Mouse (Mus musculus): Measurements from ENCODE around the gene Hand2.

GRCm38 (mm10) chr8:57339711-57340650 is 19.2 kb downstream of the Hand2 start:
- TF ChIP-seq EP300 (IDR thresholded peaks at IDR 0.05; ENCODE audit: low read depth in 1 of 2, low read length in 2 of 2) (no peak), GATA1 (IDR thresholded peaks at IDR 0.05; ENCODE audit: low read depth, low read length) (no peak), JUND (IDR thresholded peaks at IDR 0.05; ENCODE audit: low read depth, low read length) (no peak), ZC3H11A (IDR thresholded peaks at IDR 0.05; ENCODE audit: low read depth, low read length) (no peak), TBP (IDR thresholded peaks at IDR 0.05; ENCODE audit: low read depth, low read length) (no peak), USF1 (IDR thresholded peaks at IDR 0.05; ENCODE audit: low read depth, low read length) (no peak), CTCF (IDR thresholded peaks at IDR 0.05 in 2 of 3, conservative IDR thresholded peaks at IDR 0.05 in 1 of 3; ENCODE audit: control insufficient read depth in 1 of 3, insufficient read depth in 1 of 3, low read depth in 2 of 3, low read length in 3 of 3, poor library complexity in 1 of 3, severe bottlenecking in 1 of 3) (no peak), GABPA (IDR thresholded peaks at IDR 0.05; ENCODE audit: low read depth, low read length) (no peak), POLR2A (IDR thresholded peaks at IDR 0.05; ENCODE audit: control insufficient read depth in 1 of 2, insufficient read depth in 1 of 2, low read depth in 1 of 2, low read length in 2 of 2, poor library complexity in 1 of 2) (no peak), MAX (IDR thresholded peaks at IDR 0.05; ENCODE audit: low read length) (no peak), POLR2AphosphoS2 (IDR thresholded peaks at IDR 0.05; ENCODE audit: low read length) (no peak)
